Mouse (Mus musculus): Measurements from ENCODE around the gene Trim59. TPM values are rescaled to one million over a fixed set of nuclear protein-coding genes. Genes with fewer than 3 reads are reported as not detected.
"Not testable (repeated sequence)": the region's sequence is repeated elsewhere in the genome, so short reads cannot be mapped to it uniquely, and the experiment has no call there.

Trim59 gene
- polyA plus RNA-seq, 1 experiment from 2014 or later = 112 TPM

DNA sequence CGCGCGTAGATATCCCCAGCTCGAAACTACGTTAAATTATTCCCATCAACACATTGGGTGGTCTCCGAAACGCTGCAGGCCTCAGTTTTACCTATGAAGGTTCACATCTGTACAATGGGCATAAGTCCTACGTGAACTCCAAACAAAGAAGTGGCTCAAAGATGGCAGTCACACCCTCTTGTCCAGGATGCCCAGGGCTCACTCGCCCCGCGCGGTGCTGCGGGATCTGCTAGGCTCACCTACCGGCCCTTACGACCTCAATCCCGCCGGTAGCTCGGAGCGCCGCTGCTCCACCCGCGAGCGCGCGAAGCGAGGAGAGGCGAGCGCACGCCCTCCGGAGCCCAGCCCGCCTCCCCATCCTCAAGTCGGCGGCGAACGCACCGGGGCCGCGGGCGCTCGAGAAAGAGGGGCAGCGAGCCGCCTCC is 376 bp downstream of the Trim59 start:
- Histone ChIP-seq H3K27me3 (replicated peaks) (no peaks in the 10 kb centered on the region), H3K9me3 (no peaks in the 10 kb centered on the region), H3K9ac (peak overlapping the region; percentile 94), H3K27ac (peak overlapping the region; percentile 85), H3K4me3 (peak overlapping the region; percentile 87), H3K4me1 (peaks cover 7% of the 10 kb centered on the region), H3K4me2 (replicated peaks) (peak overlapping the region; percentile 67), H3K36me3 (peaks cover 4% of the 10 kb centered on the region)
- peak; percentile 73 for ATAC-seq (ENCODE audit: low FRiP score, low read depth)
- under 1% methylated on average over 42 of the region's 42 CpGs for WGBS

DNA sequence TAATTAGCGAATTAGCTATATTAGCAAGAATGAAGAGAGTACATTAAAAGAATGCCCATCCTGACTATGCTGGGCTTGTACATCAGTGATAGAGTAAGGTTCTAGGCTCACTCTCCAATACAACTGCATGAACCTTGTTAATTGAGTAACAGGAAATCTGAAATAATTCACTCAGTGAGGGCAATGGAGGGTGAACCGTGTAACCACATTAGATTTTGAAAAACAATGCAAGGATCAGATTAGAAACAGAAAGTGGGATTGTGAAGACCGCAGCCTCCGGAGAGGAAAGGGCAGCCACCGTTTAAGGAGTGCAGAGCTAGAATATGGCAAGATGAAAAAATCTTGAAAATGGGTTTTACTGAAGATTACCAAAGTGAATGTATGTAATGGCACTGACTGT is 3.3 kb downstream of the Trim59 start:
- Histone ChIP-seq H3K9ac (no peak overlapping the region), H3K27me3 (replicated peaks) (no peaks in the 10 kb centered on the region), H3K4me3 (no peak overlapping the region), H3K36me3 (peaks cover 8% of the 10 kb centered on the region), H3K4me2 (replicated peaks) (peak overlapping the region; percentile 37), H3K27ac (no peak overlapping the region), H3K4me1 (peaks cover 7% of the 10 kb centered on the region), H3K9me3 (no peaks in the 10 kb centered on the region)
- WGBS = 74% methylated on average over 5 of the region's 5 CpGs
- no peak for ATAC-seq (ENCODE audit: low FRiP score, low read depth)

DNA sequence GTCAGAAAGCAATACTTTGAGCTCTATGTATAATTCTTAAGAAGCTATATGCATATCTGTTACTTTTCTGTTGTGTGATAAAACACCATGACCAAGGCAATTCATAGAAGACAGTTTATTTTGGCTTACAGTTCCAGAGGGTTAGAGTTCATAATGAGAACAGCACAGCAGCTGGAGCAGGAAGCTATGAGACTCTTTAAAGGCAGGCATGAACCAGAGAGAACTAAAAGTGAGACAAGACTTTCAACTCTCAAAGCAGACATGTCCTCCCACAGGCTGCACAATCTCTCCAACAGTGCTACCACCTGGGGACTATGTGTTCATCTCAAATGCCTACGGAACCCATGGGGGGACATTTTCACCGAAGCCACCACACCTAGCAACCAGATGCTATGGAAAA is 4.5 kb downstream of the Trim59 start:
- ATAC-seq (ENCODE audit: low FRiP score, low read depth) = no peak
- H3K4me1 ChIP-seq = peaks cover 3% of the 10 kb centered on the region; the same call in 1 of the 2 replicates
- 91% methylated on average over 2 of the region's 2 CpGs for WGBS
- H3K4me2 ChIP-seq (replicated peaks) = no peak overlapping the region; the same call in 1 of the 2 replicates
- no peak overlapping the region for H3K9ac ChIP-seq
- H3K27ac ChIP-seq = no peak overlapping the region
- no peak overlapping the region for H3K4me3 ChIP-seq
- peaks cover 16% of the 10 kb centered on the region for H3K36me3 ChIP-seq
- H3K27me3 ChIP-seq (replicated peaks) = no peaks in the 10 kb centered on the region
- H3K9me3 ChIP-seq = no peaks in the 10 kb centered on the region

- 93% methylated on average over 1 of the region's 1 CpGs for WGBS
- ATAC-seq (ENCODE audit: low FRiP score, low read depth) = no peak
- Histone ChIP-seq H3K4me1 (no peaks in the 10 kb centered on the region), H3K9me3 (no peaks in the 10 kb centered on the region), H3K36me3 (peaks cover 47% of the 10 kb centered on the region), H3K27ac (no peak overlapping the region), H3K4me2 (replicated peaks) (no peak overlapping the region), H3K9ac (no peak overlapping the region), H3K27me3 (replicated peaks) (no peaks in the 10 kb centered on the region), H3K4me3 (no peak overlapping the region)
These were observed 18.3 kb downstream of the Trim59 start for GRCm38 (mm10) chr3:69026133-69026783.

DNA sequence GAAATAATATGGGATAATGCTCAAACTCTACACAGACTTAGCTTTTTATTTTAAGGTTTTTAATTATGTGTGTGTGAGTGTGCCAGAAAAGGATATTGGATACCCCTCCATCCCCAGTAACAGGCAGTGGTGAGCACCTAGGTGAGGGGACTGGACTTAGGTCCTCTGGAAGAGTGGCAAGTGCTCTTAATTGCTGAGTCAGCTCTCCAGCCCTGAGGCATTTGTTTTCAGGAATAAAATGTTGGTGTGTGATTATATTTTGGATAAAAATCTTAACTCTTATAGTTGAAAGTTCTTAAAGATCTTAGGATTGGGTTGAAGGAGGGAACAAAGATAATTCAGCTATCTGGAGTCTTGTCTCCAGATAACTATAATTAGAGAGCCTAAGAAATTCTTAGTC is 23.8 kb downstream of the Trim59 start:
- Histone ChIP-seq H3K9me3 (no peaks in the 10 kb centered on the region), H3K4me2 (replicated peaks) (no peak overlapping the region), H3K9ac (no peak overlapping the region), H3K27me3 (replicated peaks) (no peaks in the 10 kb centered on the region), H3K36me3 (peaks cover 43% of the 10 kb centered on the region), H3K4me3 (no peak overlapping the region), H3K4me1 (no peaks in the 10 kb centered on the region), H3K27ac (no peak overlapping the region)
- no peak for ATAC-seq (ENCODE audit: low FRiP score, low read depth)

GRCm38 (mm10) chr3:69020285-69020684 is 24.3 kb downstream of the Trim59 start:
- Histone ChIP-seq H3K27ac (no peak overlapping the region), H3K4me3 (no peak overlapping the region), H3K9ac (no peak overlapping the region), H3K36me3 (peaks cover 43% of the 10 kb centered on the region), H3K9me3 (no peaks in the 10 kb centered on the region), H3K27me3 (replicated peaks) (no peaks in the 10 kb centered on the region), H3K4me2 (replicated peaks) (no peak overlapping the region), H3K4me1 (no peaks in the 10 kb centered on the region)
- 95% methylated on average over 2 of the region's 2 CpGs for WGBS
- no peak for ATAC-seq (ENCODE audit: low FRiP score, low read depth)

DNA sequence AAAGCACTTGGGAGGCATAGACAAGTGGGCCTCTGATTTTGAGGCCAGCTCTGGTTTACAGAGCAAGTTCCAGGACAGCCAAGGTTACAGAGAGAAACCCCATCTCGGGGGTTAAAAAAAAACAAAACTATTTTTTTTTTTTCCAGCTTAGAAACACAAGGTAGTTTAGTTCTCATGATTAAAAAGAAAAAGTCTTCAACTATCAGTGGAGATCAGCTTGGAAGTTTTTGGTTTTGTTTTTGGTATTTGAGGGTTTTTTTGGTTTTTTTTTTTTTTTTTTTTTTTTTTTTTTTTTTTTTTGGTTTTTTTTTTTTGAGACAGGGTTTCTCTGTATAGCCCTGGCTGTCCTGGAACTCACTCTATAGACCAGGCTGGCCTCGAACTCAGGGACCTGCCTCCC is 25.9 kb downstream of the Trim59 start:
- H3K27ac ChIP-seq; H3K9me3 ChIP-seq; H3K4me3 ChIP-seq; H3K9ac ChIP-seq; H3K4me1 ChIP-seq; H3K4me2 ChIP-seq (replicated peaks); H3K27me3 ChIP-seq (replicated peaks); ATAC-seq (ENCODE audit: low FRiP score, low read depth): not testable (repeated sequence)
- WGBS = 98% methylated on average over 2 of the region's 2 CpGs
- peaks cover 33% of the 10 kb centered on the region for H3K36me3 ChIP-seq

GRCm38 (mm10) chr3:69017181-69017580 is 27.4 kb downstream of the Trim59 start:
- no peak overlapping the region for H3K27ac ChIP-seq
- no peak overlapping the region for H3K9ac ChIP-seq
- ATAC-seq (ENCODE audit: low FRiP score, low read depth) = no peak
- no peaks in the 10 kb centered on the region for H3K4me1 ChIP-seq
- H3K9me3 ChIP-seq = no peaks in the 10 kb centered on the region
- no peaks in the 10 kb centered on the region for H3K27me3 ChIP-seq (replicated peaks)
- no peak overlapping the region for H3K4me3 ChIP-seq
- 88% methylated on average over 3 of the region's 3 CpGs for WGBS
- peaks cover 26% of the 10 kb centered on the region for H3K36me3 ChIP-seq
- H3K4me2 ChIP-seq (replicated peaks) = no peak overlapping the region

DNA sequence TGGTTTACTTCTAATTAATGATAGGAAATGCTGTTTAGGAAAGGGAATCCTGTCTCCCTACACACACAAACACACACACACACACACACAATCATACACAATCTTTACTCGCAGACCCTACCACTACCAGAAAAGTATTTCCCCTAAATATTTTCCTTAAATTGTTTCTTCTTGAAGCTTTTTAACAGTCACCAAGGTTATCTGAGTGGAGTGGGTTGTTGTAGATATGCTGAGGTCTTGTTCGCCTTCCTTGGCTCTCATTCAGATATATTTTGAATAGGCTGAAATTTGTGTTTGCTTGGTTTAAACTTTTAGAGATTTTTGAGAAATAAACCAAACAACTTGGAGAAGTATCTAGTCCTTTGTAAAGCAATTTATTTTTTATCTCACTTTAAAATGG is 35.7 kb downstream of the Trim59 start:
- 92% methylated on average over 2 of the region's 2 CpGs for WGBS
- peaks cover 12% of the 10 kb centered on the region for H3K4me1 ChIP-seq
- no peak overlapping the region for H3K27ac ChIP-seq
- H3K4me2 ChIP-seq (replicated peaks) = no peak overlapping the region
- no peaks in the 10 kb centered on the region for H3K27me3 ChIP-seq (replicated peaks)
- no peaks in the 10 kb centered on the region for H3K36me3 ChIP-seq
- ATAC-seq (ENCODE audit: low FRiP score, low read depth) = no peak
- no peaks in the 10 kb centered on the region for H3K9me3 ChIP-seq
- H3K4me3 ChIP-seq = no peak overlapping the region
- no peak overlapping the region for H3K9ac ChIP-seq

- Histone ChIP-seq H3K27me3 (replicated peaks) (no peaks in the 10 kb centered on the region), H3K9ac (peak overlapping the region; percentile 88), H3K4me1 (peaks cover 15% of the 10 kb centered on the region), H3K27ac (no peak overlapping the region), H3K36me3 (no peaks in the 10 kb centered on the region), H3K4me3 (peak overlapping the region; percentile 93), H3K9me3 (no peaks in the 10 kb centered on the region), H3K4me2 (replicated peaks) (peak overlapping the region; percentile 80)
- ATAC-seq (ENCODE audit: low FRiP score, low read depth) = no peak
- 6% methylated on average over 21 of the region's 21 CpGs for WGBS
These were observed 38.3 kb downstream of the Trim59 start for GRCm38 (mm10) chr3:69006246-69006760.

- Histone ChIP-seq H3K27me3 (replicated peaks) (no peaks in the 10 kb centered on the region), H3K9ac (peak overlapping the region; percentile 88), H3K4me2 (replicated peaks) (peak overlapping the region; percentile 80), H3K9me3 (no peaks in the 10 kb centered on the region), H3K4me1 (peaks cover 15% of the 10 kb centered on the region), H3K27ac (peak overlapping the region; percentile 66; the same call in 1 of the 2 replicates), H3K4me3 (peak overlapping the region; percentile 93), H3K36me3 (no peaks in the 10 kb centered on the region)
- WGBS = under 1% methylated on average over 72 of the region's 72 CpGs
- ATAC-seq (ENCODE audit: low FRiP score, low read depth) = peak; percentile 67
These were observed 39.0 kb downstream of the Trim59 start for GRCm38 (mm10) chr3:69005338-69006245.

Measured in neural tube, embryonic 12.5 days (tissue).